In genomic region chr14:121804461-121804860, GRCm38 (mm10) we compare ENCODE assay signal across 8 mouse cellular contexts. TPM values are rescaled to one million over a fixed set of nuclear protein-coding genes. Genes with fewer than 3 reads are reported as not detected.
DNase-seq lines count a peak whose midpoint lies in the region; ATAC-seq and TF ChIP-seq lines count a peak whose summit lies in the region.

No protein-coding gene starts in this region.

- H3K27ac ChIP-seq in left cerebral cortex, adult 2 months = no peak overlapping the region
- no peak overlapping the region for H3K27ac ChIP-seq in ES-Bruce4 (ENCODE audit: insufficient read depth, low read length)
- no peak overlapping the region for H3K27ac ChIP-seq in forebrain, embryonic 12.5 days

- ATAC-seq in forebrain, embryonic 12.5 days (ENCODE audit: low FRiP score) = no peak

- H3K4me1 ChIP-seq in ES-Bruce4 (ENCODE audit: control insufficient read depth, insufficient read depth, low read length) = no peaks in the 10 kb centered on the region
- H3K4me1 ChIP-seq in forebrain, embryonic 12.5 days = no peaks in the 10 kb centered on the region

- intact Hi-C loops in left cerebral cortex, adult 2 months (cut with DNase I) = no loop called here
- intact Hi-C loops in left cerebral cortex, postnatal 14 days (cut with DNase I) = no loop called here

- WGBS in forebrain, embryonic 12.5 days = 87% methylated on average over 4 of the region's 4 CpGs

- H3K9ac ChIP-seq in ES-Bruce4 (ENCODE audit: low read depth, poor library complexity, severe bottlenecking) = no peak overlapping the region
- H3K9ac ChIP-seq in forebrain, embryonic 12.5 days = no peak overlapping the region

- no peaks in the 10 kb centered on the region for H3K36me3 ChIP-seq in ES-Bruce4 (ENCODE audit: control insufficient read depth, insufficient read depth, low read length, poor library complexity, severe bottlenecking)
- H3K36me3 ChIP-seq in forebrain, embryonic 12.5 days (replicated peaks) = no peaks in the 10 kb centered on the region

- DNase-seq in left cerebral cortex, adult 2 months (ENCODE audit: extremely low spot score in 1 of 2, low spot score in 2 of 2) = no peak
- no peak for DNase-seq in left cerebral cortex, adult 11 months (ENCODE audit: low spot score)
- peak; percentile 35 for DNase-seq in c-Kit-positive CD71-positive TER-119-positive erythroid progenitor cells, embryonic 14.5 days (ENCODE audit: low spot score)
- DNase-seq in retina, embryonic 14.5 days (ENCODE audit: low spot score) = peak; percentile 52
- no peak for DNase-seq in left cerebral cortex, postnatal 14 days (ENCODE audit: low spot score in 2 of 2)
- no peak for DNase-seq in adrenal gland, postnatal 10 days

- H3K27me3 ChIP-seq in ES-Bruce4 (ENCODE audit: control insufficient read depth, insufficient read depth, low read length, poor library complexity, severe bottlenecking) = no peaks in the 10 kb centered on the region; the same call in 1 of the 2 replicates
- H3K27me3 ChIP-seq in forebrain, embryonic 12.5 days = no peaks in the 10 kb centered on the region

- no peaks in the 10 kb centered on the region for H3K9me3 ChIP-seq in ES-Bruce4 (replicated peaks; ENCODE audit: control insufficient read depth, insufficient read depth, low read length, poor library complexity, severe bottlenecking)
- no peaks in the 10 kb centered on the region for H3K9me3 ChIP-seq in forebrain, embryonic 12.5 days

- H3K4me2 ChIP-seq in forebrain, embryonic 12.5 days = no peak overlapping the region

- no peak overlapping the region for H3K4me3 ChIP-seq in left cerebral cortex, adult 2 months
- H3K4me3 ChIP-seq in ES-Bruce4 (ENCODE audit: low read depth, low read length) = no peak overlapping the region
- H3K4me3 ChIP-seq in forebrain, embryonic 12.5 days (replicated peaks) = no peak overlapping the region

- TF ChIP-seq EP300 in ES-Bruce4 (IDR thresholded peaks at IDR 0.05; ENCODE audit: insufficient read depth, low read depth, low read length) = no peak

- TF ChIP-seq CTCF in left cerebral cortex, adult 2 months (IDR thresholded peaks at IDR 0.05) = peak; percentile 57
- TF ChIP-seq CTCF in ES-Bruce4 (IDR thresholded peaks at IDR 0.05; ENCODE audit: low read depth, low read length) = peak; percentile 52

- TF ChIP-seq POLR2A in ES-Bruce4 (IDR thresholded peaks at IDR 0.05; ENCODE audit: insufficient read depth, low read length) = no peak

RNA-seq across cellular contexts. Expression of gene Dock9, which starts 6.8 kb away (rescaled TPM):
- 10 to 100 TPM; 87.1 to 91.6 TPM for total RNA-seq in left cerebral cortex, adult 2 months (2021)
- 21.0 and 21.1 TPM in 2 replicates for polyA plus RNA-seq in ES-Bruce4 (2011; ENCODE audit: insufficient read depth, insufficient read length, low read depth, missing spikeins)
- total RNA-seq in left cerebral cortex, postnatal 14 days (2021) = 100 to 1,000 TPM; 136 to 148 TPM
- total RNA-seq in adrenal gland, postnatal 10 days (2021) = 10 to 100 TPM; 32.3 to 40.2 TPM
- polyA plus RNA-seq in forebrain, embryonic 12.5 days (2016; fragmentation: Nextera tagmentation; extraction: Ambion mirVana) = 4.4 and 4.8 TPM in 2 replicates

Comparison
In these comparisons a context has a peak if more than half of its experiments do, and no peak if none do; other contexts are left out.
1. DNase-seq: peak in c-Kit-positive CD71-positive TER-119-positive erythroid progenitor cells, embryonic 14.5 days (single experiment) and retina, embryonic 14.5 days (single experiment); none in left cerebral cortex, adult 2 months (0 of 2), left cerebral cortex, adult 11 months (single experiment), left cerebral cortex, postnatal 14 days (0 of 2) and adrenal gland, postnatal 10 days (single experiment).